Mouse (Mus musculus) mouse embryonic stem cell (cell line): Measurements from ENCODE around the gene Ubald2.

Source experiments
- in situ Hi-C, 2 experiments: fragments of 300-500 bp; cut with MboI; formaldehyde crosslinking; loops; 1 replicate in 1 of 2; 3 replicates in 1 of 2; pipeline ENCODE4 v1.14.3; 2019 to 2020; ENCODE audit warnings: low sequenced_read_pairs in 2 of 2, low pct_unique_long_range_greater_than_20kb in 1 of 2, mixed read lengths in 1 of 2; ENCODE audit not compliant: unreplicated experiment in 1 of 2

The Ubald2 gene

GRCm38 (mm10) chr11:116429862-116430613, 3.9 kb upstream of the Ubald2 start:
- in situ Hi-C loops = no loop called here

GRCm38 (mm10) chr11:116430723-116431427, 3.0 kb upstream of the Ubald2 start:
- in situ Hi-C loops = no loop called here

- in situ Hi-C loops = no loop called here
Measured at GRCm38 (mm10) chr11:116431428-116432077, 2.3 kb upstream of the Ubald2 start.

GRCm38 (mm10) chr11:116432127-116432526, 1.8 kb upstream of the Ubald2 start:
- in situ Hi-C loops = no loop called here

- in situ Hi-C loops = no loop called here
Measured at GRCm38 (mm10) chr11:116432593-116433355, 1.1 kb upstream of the Ubald2 start.

- in situ Hi-C loops = no loop called here
Measured at GRCm38 (mm10) chr11:116434287-116434966, 533 bp downstream of the Ubald2 start.

- in situ Hi-C loops = no loop called here
Measured at GRCm38 (mm10) chr11:116434967-116435752, 1.3 kb downstream of the Ubald2 start.

GRCm38 (mm10) chr11:116435992-116436724, 2.3 kb downstream of the Ubald2 start:
- in situ Hi-C loops = no loop called here

- in situ Hi-C loops = no loop called here
Measured at GRCm38 (mm10) chr11:116436725-116437331, 2.9 kb downstream of the Ubald2 start.

GRCm38 (mm10) chr11:116437541-116437940, 3.6 kb downstream of the Ubald2 start:
- in situ Hi-C loops = no loop called here

GRCm38 (mm10) chr11:116439269-116440240, 5.7 kb downstream of the Ubald2 start:
- in situ Hi-C loops = no loop called here

GRCm38 (mm10) chr11:116440408-116441068, 6.6 kb downstream of the Ubald2 start:
- in situ Hi-C loops = no loop called here

- in situ Hi-C loops = no loop called here
Measured at GRCm38 (mm10) chr11:116442129-116442866, 8.4 kb downstream of the Ubald2 start.

- in situ Hi-C loops = no loop called here
Measured at GRCm38 (mm10) chr11:116442867-116443177, 8.9 kb downstream of the Ubald2 start.

- in situ Hi-C loops = no loop called here
Measured at GRCm38 (mm10) chr11:116443311-116443710, 9.4 kb downstream of the Ubald2 start.
